8 mouse cellular contexts compared by ENCODE assay signal in genomic region chr4:43030780-43031230, GRCm38 (mm10). TPM values are rescaled to one million over a fixed set of nuclear protein-coding genes. Genes with fewer than 3 reads are reported as not detected.
DNase-seq lines count a peak whose midpoint lies in the region; ATAC-seq and TF ChIP-seq lines count a peak whose summit lies in the region.

No protein-coding gene starts in this region.

- peak overlapping the region; percentile 91 for H3K27ac ChIP-seq in heart, adult 2 months
- H3K27ac ChIP-seq in embryonic facial prominence, embryonic 11.5 days (replicated peaks; ENCODE audit: low read depth, low read length) = peak overlapping the region; percentile 72; the same call in 1 of the 2 replicates
- H3K27ac ChIP-seq in intestine, embryonic 14.5 days (ENCODE audit: low read depth) = peak overlapping the region; percentile 83

- TF ChIP-seq EP300 in heart, adult 2 months (IDR thresholded peaks at IDR 0.05; ENCODE audit: insufficient read depth, low read depth, low read length) = no peak

- peak overlapping the region; percentile 65 for H3K4me3 ChIP-seq in heart, adult 2 months
- peak overlapping the region; percentile 69 for H3K4me3 ChIP-seq in embryonic facial prominence, embryonic 11.5 days (ENCODE audit: low read depth, low read length)
- H3K4me3 ChIP-seq in intestine, embryonic 14.5 days (ENCODE audit: low read depth, low read length) = peak overlapping the region; percentile 87

- ATAC-seq in embryonic facial prominence, embryonic 11.5 days (replicated peaks; ENCODE audit: insufficient number of reproducible peaks, low FRiP score, low TSS enrichment, low read depth) = peak; percentile 31
- peak; percentile 65 for ATAC-seq in intestine, embryonic 14.5 days (replicated peaks; ENCODE audit: low FRiP score, low TSS enrichment, low read depth)
- ATAC-seq in megakaryocyte, adult 5-6 weeks (ENCODE audit: poor library complexity, severe bottlenecking) = peak; percentile 41

- H3K36me3 ChIP-seq in heart, adult 2 months (ENCODE audit: control insufficient read depth, insufficient read depth, low read length) = no peaks in the 10 kb centered on the region
- H3K36me3 ChIP-seq in embryonic facial prominence, embryonic 11.5 days (replicated peaks; ENCODE audit: control insufficient read depth, insufficient read depth, low read depth, low read length) = no peaks in the 10 kb centered on the region; the same call in 1 of the 2 replicates
- H3K36me3 ChIP-seq in intestine, embryonic 14.5 days (ENCODE audit: control insufficient read depth, insufficient read depth, low read length) = peaks cover 57% of the 10 kb centered on the region

- H3K27me3 ChIP-seq in heart, adult 2 months (ENCODE audit: control insufficient read depth, insufficient read depth, low read length) = no peaks in the 10 kb centered on the region
- H3K27me3 ChIP-seq in embryonic facial prominence, embryonic 11.5 days (ENCODE audit: control insufficient read depth, insufficient read depth, low read length) = no peaks in the 10 kb centered on the region
- H3K27me3 ChIP-seq in intestine, embryonic 14.5 days (replicated peaks; ENCODE audit: control insufficient read depth, insufficient read depth, low read length) = no peaks in the 10 kb centered on the region

- no peak for TF ChIP-seq POLR2A in heart, adult 2 months (IDR thresholded peaks at IDR 0.05; ENCODE audit: insufficient read depth, low read depth, low read length)

- 2% methylated on average over 28 of the region's 28 CpGs for WGBS in heart, adult 2 months
- 2% methylated on average over 28 of the region's 28 CpGs for WGBS in embryonic facial prominence, embryonic 11.5 days
- WGBS in intestine, embryonic 14.5 days = 2% methylated on average over 28 of the region's 28 CpGs

- no peak for TF ChIP-seq CTCF in heart, adult 2 months (IDR thresholded peaks at IDR 0.05)

- H3K4me2 ChIP-seq in embryonic facial prominence, embryonic 11.5 days (ENCODE audit: low read depth, low read length) = peak overlapping the region; percentile 77
- H3K4me2 ChIP-seq in intestine, embryonic 14.5 days (ENCODE audit: low read length) = peak overlapping the region; percentile 70

- H3K79me2 ChIP-seq in heart, adult 2 months (replicated peaks; ENCODE audit: control insufficient read depth, insufficient read depth, low read length) = no peaks in the 10 kb centered on the region; the same call in 1 of the 2 replicates

- no peak for DNase-seq in heart, adult 2 months
- no peak for DNase-seq in heart, postnatal 4 days
- DNase-seq in CD4-positive helper T cell, adult 2 months (ENCODE audit: low read depth, low spot score) = peak; percentile 49
- no peak for DNase-seq in embryonic facial prominence, embryonic 11.5 days (ENCODE audit: low spot score)
- DNase-seq in intestine, embryonic 14.5 days (ENCODE audit: low spot score) = no peak
- DNase-seq in layer of hippocampus, adult 18-20 months (ENCODE audit: low spot score in 2 of 2) = no peak
- no peak for DNase-seq in adrenal gland, postnatal 14 days

- H3K9me3 ChIP-seq in embryonic facial prominence, embryonic 11.5 days (replicated peaks; ENCODE audit: control insufficient read depth, low read length) = no peaks in the 10 kb centered on the region
- no peaks in the 10 kb centered on the region for H3K9me3 ChIP-seq in intestine, embryonic 14.5 days (ENCODE audit: control insufficient read depth, low read length)

- H3K9ac ChIP-seq in heart, adult 2 months (ENCODE audit: low read depth, low read length) = peak overlapping the region; percentile 81
- H3K9ac ChIP-seq in embryonic facial prominence, embryonic 11.5 days (replicated peaks; ENCODE audit: low read length) = peak overlapping the region; percentile 87
- peak overlapping the region; percentile 90 for H3K9ac ChIP-seq in intestine, embryonic 14.5 days (ENCODE audit: low read length)

- H3K4me1 ChIP-seq in heart, adult 2 months (ENCODE audit: control insufficient read depth, insufficient read depth, low read length) = peaks cover 4% of the 10 kb centered on the region
- H3K4me1 ChIP-seq in embryonic facial prominence, embryonic 11.5 days (ENCODE audit: control insufficient read depth, insufficient read depth, low read length) = no peaks in the 10 kb centered on the region
- H3K4me1 ChIP-seq in intestine, embryonic 14.5 days (replicated peaks; ENCODE audit: control insufficient read depth, insufficient read depth, low read length) = peaks cover 9% of the 10 kb centered on the region; the same call in 1 of the 2 replicates

- intact Hi-C loops in heart, adult 2 months (cut with DNase I) = no loop called here

RNA-seq across cellular contexts. Expression of gene Stoml2, which starts 0.7 kb away (rescaled TPM):
- total RNA-seq in heart, adult 2 months (2021) = 100 to 1,000 TPM; 101 to 114 TPM
- 97.3 and 117 TPM in 2 replicates for polyA plus RNA-seq in heart, adult 2 months (2012; rRNA removed)
- total RNA-seq in heart, postnatal 4 days (2021) = 100 to 1,000 TPM; 101 to 107 TPM
- 410 TPM in 2 replicates for polyA plus RNA-seq in embryonic facial prominence, embryonic 11.5 days (2014; fragmentation: Nextera tagmentation; extraction: Ambion mirVana)
- 332 and 361 TPM in 2 replicates for polyA plus RNA-seq in intestine, embryonic 14.5 days (2014; fragmentation: Nextera tagmentation; extraction: Ambion mirVana)
- 70.8 and 77.7 TPM in 2 replicates for total RNA-seq in megakaryocyte, adult 5-6 weeks (2015)
- 62.3 and 79.3 TPM in 2 replicates for total RNA-seq in megakaryocyte, adult 5-6 weeks (2017)
- 100 to 1,000 TPM; 106 to 107 TPM for total RNA-seq in layer of hippocampus, adult 18-20 months (2021)
- 200 and 206 TPM in 2 replicates for total RNA-seq in adrenal gland, postnatal 14 days (2021)

RNA-seq across cellular contexts. Expression of gene Pigo, which starts 5.2 kb away (rescaled TPM):
- total RNA-seq in heart, adult 2 months (2021) = 10 to 100 TPM; 21.0 to 26.5 TPM
- polyA plus RNA-seq in heart, adult 2 months (2012; rRNA removed) = 20.1 and 27.1 TPM in 2 replicates
- total RNA-seq in heart, postnatal 4 days (2021) = 10 to 100 TPM; 24.7 to 24.9 TPM
- 17.3 and 18.8 TPM in 2 replicates for polyA plus RNA-seq in embryonic facial prominence, embryonic 11.5 days (2014; fragmentation: Nextera tagmentation; extraction: Ambion mirVana)
- polyA plus RNA-seq in intestine, embryonic 14.5 days (2014; fragmentation: Nextera tagmentation; extraction: Ambion mirVana) = 21.7 and 22.6 TPM in 2 replicates
- total RNA-seq in megakaryocyte, adult 5-6 weeks (2015) = 7.9 and 9.7 TPM in 2 replicates
- 5.6 and 11.1 TPM in 2 replicates for total RNA-seq in megakaryocyte, adult 5-6 weeks (2017)
- total RNA-seq in layer of hippocampus, adult 18-20 months (2021) = 10 to 100 TPM; 26.1 to 26.4 TPM
- total RNA-seq in adrenal gland, postnatal 14 days (2021) = 16.8 and 17.3 TPM in 2 replicates

RNA-seq across cellular contexts. Expression of gene Fam214b, which starts 15.2 kb away (rescaled TPM):
- 10 to 100 TPM; 26.3 to 33.1 TPM for total RNA-seq in heart, adult 2 months (2021)
- 19.6 and 21.3 TPM in 2 replicates for polyA plus RNA-seq in heart, adult 2 months (2012; rRNA removed)
- total RNA-seq in heart, postnatal 4 days (2021) = 10 to 100 TPM; 20.4 to 20.7 TPM
- 8.7 and 9.6 TPM in 2 replicates for polyA plus RNA-seq in embryonic facial prominence, embryonic 11.5 days (2014; fragmentation: Nextera tagmentation; extraction: Ambion mirVana)
- polyA plus RNA-seq in intestine, embryonic 14.5 days (2014; fragmentation: Nextera tagmentation; extraction: Ambion mirVana) = 5.1 and 7.1 TPM in 2 replicates
- total RNA-seq in megakaryocyte, adult 5-6 weeks (2015) = 14.2 and 15.4 TPM in 2 replicates
- total RNA-seq in megakaryocyte, adult 5-6 weeks (2017) = 31.7 and 33.6 TPM in 2 replicates
- 10 to 100 TPM; 36.4 to 36.6 TPM for total RNA-seq in layer of hippocampus, adult 18-20 months (2021)
- total RNA-seq in adrenal gland, postnatal 14 days (2021) = 36.6 and 40.8 TPM in 2 replicates

RNA-seq across cellular contexts. Expression of gene Fancg, which starts 20.5 kb away (rescaled TPM):
- 1 to 10 TPM; 2.8 to 3.2 TPM for total RNA-seq in heart, adult 2 months (2021)
- 3.9 and 4.9 TPM in 2 replicates for polyA plus RNA-seq in heart, adult 2 months (2012; rRNA removed)
- total RNA-seq in heart, postnatal 4 days (2021) = 1 to 10 TPM; 7.4 to 8.2 TPM
- polyA plus RNA-seq in embryonic facial prominence, embryonic 11.5 days (2014; fragmentation: Nextera tagmentation; extraction: Ambion mirVana) = 19.7 and 22.7 TPM in 2 replicates
- 16.6 and 17.8 TPM in 2 replicates for polyA plus RNA-seq in intestine, embryonic 14.5 days (2014; fragmentation: Nextera tagmentation; extraction: Ambion mirVana)
- 11.3 and 12.5 TPM in 2 replicates for total RNA-seq in megakaryocyte, adult 5-6 weeks (2015)
- 13.0 and 14.3 TPM in 2 replicates for total RNA-seq in megakaryocyte, adult 5-6 weeks (2017)
- 10 to 100 TPM in 1 of 2 experiments, 1 to 10 TPM in 1; 9.8 to 13.8 TPM for total RNA-seq in layer of hippocampus, adult 18-20 months (2021)
- total RNA-seq in adrenal gland, postnatal 14 days (2021) = 8.7 and 10.2 TPM in 2 replicates

RNA-seq across cellular contexts. Expression of gene Unc13b, which starts 27.9 kb away (rescaled TPM):
- total RNA-seq in heart, adult 2 months (2021) = 10 to 100 TPM in 1 of 2 experiments, 1 to 10 TPM in 1; 10.0 to 10.9 TPM
- polyA plus RNA-seq in heart, adult 2 months (2012; rRNA removed) = 6.7 and 11.7 TPM in 2 replicates
- 10 to 100 TPM; 39.9 to 42.1 TPM for total RNA-seq in heart, postnatal 4 days (2021)
- polyA plus RNA-seq in embryonic facial prominence, embryonic 11.5 days (2014; fragmentation: Nextera tagmentation; extraction: Ambion mirVana) = 4.1 and 6.1 TPM in 2 replicates
- polyA plus RNA-seq in intestine, embryonic 14.5 days (2014; fragmentation: Nextera tagmentation; extraction: Ambion mirVana) = 10.0 and 10.2 TPM in 2 replicates
- total RNA-seq in megakaryocyte, adult 5-6 weeks (2015) = 0.16 TPM in 2 replicates
- 0.24 and 0.48 TPM in 2 replicates for total RNA-seq in megakaryocyte, adult 5-6 weeks (2017)
- total RNA-seq in layer of hippocampus, adult 18-20 months (2021) = 10 to 100 TPM; 33.9 to 34.9 TPM
- total RNA-seq in adrenal gland, postnatal 14 days (2021) = 12.1 and 13.9 TPM in 2 replicates
